Mouse (Mus musculus): ENCODE results near the gene Slc22a22.

DNA sequence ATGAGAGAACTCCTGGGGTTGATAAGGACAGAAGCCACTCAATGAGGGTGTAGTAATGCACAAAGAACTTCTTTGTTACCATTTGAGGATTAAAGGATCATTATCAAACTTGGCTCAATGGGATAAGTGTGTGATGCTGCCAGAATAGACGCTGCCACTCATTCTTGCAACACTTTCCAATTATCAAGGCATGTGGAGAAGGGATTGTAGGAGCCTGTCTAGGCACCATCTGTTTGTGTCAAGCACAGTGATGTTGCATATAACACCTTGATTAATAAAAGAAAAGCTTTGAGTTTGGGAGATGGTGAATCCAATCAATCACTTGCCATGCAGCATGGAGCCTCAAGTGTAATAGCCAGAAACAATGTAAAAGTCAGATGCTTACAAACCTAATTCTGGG is 16.1 kb downstream of the Slc22a22 start:
- TF ChIP-seq CTCF (IDR thresholded peaks at IDR 0.05; ENCODE audit: insufficient read depth, low read depth, low read length) (no peak), POLR2A (IDR thresholded peaks at IDR 0.05; ENCODE audit: insufficient read depth, low read depth, low read length) (no peak)

Data from olfactory bulb, adult 2 months (tissue).